Mouse (Mus musculus): Measurements from ENCODE around the gene Babam2.

The Babam2 gene

DNA sequence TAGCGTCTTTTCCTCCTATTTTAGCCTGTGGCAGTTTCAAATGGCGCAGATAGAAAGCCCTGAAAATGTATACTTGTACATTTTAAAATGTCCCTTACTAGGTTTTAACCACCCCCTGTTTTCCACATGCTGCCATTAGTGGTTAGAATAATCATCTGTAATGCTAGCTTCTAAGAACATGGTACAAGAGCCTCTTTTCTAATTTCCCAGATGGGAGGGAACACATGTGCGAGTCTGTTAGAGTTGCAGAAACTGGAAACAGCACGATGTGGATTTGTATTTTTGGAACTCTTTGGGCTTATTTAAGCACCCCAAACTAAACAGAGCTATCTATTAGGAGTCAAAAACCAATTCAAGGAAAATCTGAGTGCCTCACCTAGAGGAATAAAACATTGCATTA, 195.1 kb downstream of the Babam2 start:
- DNase-seq, result no peak

DNA sequence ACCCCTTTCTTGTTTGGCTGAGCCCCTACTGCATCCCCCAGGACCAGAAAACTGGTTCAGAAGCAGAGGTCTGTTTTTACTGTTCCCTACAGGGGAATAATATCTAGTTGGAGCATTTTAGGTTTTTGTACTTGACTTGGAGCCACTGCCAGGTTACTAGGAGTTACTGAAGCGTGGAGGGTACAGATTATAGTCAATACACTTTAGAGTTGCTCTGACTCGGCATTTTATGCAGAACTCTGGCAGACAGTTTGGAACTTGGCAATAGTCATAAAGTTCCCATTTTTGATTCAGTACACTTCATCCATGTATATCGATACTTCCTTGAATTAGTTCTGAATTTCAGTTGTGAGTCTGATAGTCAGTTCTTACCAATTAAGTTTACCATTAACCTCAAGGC, 202.4 kb downstream of the Babam2 start:
- no peak for DNase-seq

DNA sequence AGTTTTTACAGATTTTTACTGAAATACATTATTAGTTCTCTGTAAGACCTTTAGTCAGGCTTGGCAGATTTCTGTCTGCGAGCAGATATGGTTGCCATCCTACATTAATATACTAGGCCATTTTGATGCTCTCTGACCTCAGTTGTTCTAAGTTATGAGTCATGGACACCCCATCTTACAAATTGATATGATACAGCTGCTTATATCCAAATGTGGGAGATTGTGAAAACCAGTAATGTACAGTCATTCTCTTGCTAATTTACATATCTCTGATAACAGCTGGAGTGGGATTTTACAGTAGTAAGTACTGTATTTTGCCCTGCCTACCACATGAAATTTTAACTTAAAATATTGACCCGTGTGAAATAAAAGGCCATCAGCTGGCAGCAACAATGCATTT, 204.7 kb downstream of the Babam2 start:
- DNase-seq, result no peak

DNA sequence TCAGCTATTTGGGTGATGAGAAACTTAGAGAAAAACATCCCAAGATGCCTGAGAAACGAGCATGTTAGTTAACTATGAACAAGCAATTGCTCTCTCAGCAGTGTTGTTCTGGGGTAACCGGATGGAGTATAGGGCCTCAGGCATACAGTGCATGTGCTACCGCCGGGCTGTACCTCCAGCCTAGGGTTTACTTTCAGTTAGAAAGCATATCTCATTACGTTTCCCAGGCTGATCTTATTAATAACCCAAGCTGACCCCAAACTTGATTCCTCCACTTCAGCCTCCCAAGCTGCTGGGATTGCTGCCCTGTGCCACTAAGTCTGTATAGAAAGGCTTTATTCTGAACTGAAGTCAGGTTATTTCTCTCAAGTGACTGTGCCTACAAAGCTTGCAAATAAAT, 205.4 kb downstream of the Babam2 start:
- DNase-seq, result no peak

DNA sequence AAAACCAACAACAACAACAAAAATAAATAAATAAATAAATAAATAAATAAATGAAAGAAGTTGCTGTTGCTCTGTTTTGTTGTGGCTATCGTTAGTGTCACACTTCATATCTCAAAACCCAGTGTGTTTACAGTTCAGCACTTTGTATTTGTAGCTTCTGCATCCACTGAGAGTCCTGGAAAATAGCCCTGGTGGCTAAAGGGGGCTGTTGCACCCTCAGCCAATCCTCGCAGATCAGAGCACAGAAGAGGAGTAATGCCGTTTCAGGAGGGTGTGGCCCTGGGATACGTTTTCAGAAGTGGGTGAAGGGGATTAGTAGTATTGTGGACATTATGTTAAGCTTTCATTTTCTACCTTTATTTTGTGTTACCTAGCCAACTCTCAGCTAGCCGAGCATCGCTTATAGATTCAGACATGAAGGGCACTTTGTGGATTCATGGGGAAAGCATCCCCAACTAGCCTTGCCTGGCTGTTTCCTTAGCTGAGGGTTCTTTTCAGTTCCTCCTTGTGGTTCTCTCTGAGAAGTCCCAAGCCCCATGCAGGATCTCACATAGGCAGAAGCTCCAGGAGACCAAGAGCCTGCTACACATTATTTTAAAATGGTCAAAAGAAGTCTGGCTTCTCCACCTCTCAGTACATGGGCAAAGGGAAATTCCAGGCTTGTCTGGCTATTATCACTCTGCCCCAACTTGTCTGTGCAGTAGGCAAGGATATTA, 207.6 kb downstream of the Babam2 start:
- no peak for DNase-seq

DNA sequence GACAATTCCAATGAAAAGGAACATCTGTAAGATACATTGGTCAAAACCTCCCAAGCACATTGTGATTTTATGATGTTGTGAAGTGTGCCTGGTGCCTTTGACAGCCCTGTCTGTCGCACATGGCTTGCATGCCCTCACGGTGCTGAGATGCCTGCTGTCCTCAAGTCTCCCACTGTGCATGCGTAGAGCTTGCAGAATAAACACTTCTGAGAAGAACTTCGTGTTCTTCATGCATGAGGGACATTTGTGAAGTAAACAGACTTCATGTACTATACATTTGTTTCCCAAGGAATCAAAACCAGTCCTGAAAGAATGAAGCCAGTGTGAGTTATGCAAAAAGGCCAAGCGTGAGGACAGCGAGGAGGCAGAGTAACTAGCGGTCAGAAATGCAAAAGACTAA, 208.3 kb downstream of the Babam2 start:
- DNase-seq, result no peak

DNA sequence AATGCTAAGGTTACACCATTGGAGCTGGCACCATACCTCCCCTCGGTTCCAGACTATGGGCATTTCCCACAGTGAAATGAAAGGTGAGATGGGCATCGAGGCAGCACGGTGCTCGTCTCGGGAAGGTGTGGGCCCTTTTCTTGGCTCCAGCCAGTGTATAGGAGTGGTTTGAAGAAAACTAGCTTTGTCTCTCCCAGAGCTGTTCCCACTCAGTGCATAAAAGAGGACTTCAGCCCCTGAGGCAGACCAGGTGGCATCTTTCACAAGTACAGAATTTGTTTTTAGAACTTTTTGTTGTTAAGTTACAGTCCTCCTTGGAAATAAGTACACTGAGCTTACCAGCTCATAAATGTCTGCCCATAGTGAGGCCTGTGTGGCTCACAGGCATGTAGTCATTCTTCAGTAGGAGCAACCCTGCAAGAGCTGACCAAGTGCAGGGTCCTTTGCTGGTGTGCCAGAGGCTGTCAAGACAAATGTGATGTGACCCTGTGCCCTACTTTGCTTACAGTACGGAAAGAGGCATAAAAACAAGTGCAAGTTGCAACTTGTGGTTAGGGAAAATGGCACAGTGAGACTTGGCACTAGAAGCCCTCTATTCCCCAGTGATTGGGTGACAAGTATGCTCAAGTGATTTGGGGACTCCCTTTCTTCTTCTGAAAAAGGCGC, 208.9 kb downstream of the Babam2 start:
- no peak for DNase-seq

DNA sequence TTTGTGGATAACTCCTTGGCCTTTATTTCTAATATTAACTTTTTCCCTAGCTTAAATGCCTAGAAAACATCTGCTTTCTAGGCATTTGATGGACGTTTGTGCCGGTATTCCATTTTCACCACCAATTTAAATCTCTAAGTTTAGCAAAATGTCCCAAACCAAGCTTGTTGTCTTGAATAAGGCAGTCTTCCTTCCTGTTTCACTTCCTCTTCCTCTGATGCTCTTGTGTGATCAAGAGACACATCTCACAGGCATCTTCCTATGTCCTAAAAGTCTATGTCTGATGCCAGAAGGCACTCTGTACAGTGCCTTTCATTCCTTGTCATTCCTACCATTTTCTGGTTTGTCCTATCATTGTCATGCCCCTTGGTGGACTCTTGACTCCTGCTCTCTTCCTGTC, 210.5 kb downstream of the Babam2 start:
- no peak for DNase-seq

DNA sequence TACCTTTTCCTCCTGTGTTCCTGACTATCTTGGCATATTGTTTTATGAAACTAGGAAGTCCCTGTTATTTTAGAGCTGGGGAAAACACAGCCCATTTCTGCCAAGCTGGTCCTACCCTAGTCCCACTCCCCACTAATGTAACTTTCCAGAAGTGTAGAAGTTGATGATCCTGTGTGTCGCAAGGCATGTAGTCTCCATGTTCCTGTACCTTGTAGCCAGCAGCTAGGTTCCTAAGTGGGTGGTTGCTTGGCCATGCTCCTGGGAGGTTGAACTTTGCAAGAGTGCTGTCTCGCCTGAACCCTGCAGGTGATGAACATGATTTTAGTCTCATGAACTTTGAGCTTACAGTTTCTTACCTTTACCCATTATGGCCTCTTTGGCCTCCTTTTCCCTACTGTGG, 211.3 kb downstream of the Babam2 start:
- no peak for DNase-seq

DNA sequence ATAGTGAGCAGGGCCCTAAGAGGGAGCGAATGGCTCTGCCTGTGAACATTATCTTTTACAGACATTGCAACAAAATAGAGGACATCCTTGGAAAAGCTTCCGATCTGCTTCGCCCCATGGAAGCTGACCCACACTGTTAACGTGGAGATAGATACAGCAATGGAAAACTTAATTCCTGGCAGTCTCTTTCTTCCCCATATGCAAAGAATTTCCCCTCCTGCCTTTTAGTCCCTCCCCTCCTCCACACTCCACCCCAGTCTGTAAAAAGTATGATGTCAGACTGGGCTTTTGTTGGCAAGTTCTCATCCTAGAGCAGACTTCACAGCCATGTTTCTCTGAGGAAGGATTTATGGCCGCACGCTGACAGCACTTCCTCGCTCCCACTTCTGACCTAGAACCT, 218.8 kb downstream of the Babam2 start:
- DNase-seq, result no peak

DNA sequence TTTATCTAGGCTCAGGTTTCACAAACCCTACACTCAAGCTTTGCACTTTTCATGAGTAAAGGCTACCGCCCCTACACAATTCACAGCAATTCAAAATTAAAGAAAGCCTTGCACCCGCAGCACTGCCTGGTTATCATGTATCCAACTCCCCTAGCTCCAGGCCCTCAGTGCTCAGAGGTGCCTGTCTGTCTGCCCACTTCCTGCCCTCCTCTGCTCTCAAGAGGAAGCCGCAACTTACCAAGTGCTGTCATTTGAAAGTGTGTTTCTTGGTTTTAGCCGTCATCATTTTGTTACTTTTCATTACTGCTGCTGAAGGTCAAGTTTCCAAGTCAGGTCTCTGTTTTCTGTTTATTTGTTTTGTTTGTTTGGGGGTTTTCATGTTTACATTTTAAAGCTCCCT, 221.1 kb downstream of the Babam2 start:
- DNase-seq, result no peak

DNA sequence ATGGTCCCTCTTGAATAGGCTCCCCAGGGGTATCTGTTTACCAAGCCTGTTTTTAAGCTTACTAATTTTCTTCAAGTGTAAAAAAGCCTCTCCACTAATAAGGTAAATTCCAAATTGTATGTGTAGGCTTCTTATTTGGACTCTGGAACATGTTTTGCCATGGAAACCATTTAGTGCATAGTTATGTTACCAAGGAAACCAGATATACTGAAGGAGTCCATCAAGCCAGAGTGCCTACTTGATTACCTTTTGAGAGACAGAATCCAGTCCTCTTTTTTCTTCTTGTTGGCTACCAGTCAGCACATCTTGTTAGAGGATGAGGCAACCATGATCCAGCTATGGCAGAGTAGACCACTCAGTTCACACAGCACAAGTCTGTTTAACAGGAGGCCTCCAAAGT, 222.6 kb downstream of the Babam2 start:
- no peak for DNase-seq

DNA sequence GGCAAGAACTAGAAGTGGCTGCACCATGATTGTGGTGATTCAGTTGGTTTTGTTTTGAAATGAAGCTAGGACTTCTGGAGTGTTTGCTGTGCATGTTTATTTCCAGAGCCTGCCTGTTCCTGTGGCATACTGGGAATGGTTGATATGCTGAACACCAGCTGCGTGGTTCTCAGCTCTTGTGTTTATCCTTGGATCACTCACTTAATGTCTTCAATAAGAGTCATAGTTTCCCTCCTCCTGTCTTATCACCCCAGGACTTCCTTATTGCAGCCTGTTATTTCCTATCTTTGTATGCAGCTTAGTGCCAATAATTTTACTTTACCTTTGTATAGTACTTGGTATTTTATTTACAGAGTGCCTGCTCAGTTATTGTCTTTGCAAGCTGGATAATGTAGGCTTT, 223.4 kb downstream of the Babam2 start:
- no peak for DNase-seq

DNA sequence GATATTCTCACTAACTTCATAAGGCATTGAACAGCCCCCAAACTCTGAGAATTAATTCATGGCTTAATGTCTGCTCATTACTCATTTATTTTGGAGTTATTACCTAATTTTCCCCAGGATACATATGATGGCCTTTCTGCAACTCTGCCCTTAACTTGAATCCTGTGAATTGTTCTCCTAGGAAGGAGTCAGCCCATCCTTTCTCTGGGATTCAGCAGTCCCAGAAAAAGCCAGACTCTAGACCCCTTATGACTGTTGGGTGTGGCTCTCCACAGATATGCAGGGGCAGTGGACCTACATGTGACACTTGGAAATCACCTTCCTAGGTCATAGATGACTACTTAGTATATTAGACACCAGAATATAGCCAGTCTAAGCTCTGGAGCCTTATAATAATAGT, 226.6 kb downstream of the Babam2 start:
- no peak for DNase-seq

DNA sequence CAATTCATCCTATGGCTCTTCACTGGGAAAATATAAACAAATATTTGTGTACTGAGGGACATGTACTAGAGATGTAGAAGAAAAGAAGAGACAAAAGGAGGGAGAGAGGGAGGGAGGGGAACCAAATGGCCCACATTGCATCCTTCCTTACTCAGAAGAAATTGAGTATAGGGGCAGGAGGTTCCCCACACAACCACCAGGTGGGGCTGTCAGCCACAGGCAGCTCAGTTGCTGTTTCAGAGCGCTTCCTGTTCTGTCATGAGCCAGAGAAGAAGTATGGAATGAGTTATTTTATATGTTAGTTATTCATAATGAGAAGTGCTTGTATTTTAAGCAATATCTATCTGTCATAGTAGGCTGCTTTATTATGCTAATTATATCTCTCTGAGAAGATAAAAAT, 229.1 kb downstream of the Babam2 start:
- DNase-seq, result no peak

DNA sequence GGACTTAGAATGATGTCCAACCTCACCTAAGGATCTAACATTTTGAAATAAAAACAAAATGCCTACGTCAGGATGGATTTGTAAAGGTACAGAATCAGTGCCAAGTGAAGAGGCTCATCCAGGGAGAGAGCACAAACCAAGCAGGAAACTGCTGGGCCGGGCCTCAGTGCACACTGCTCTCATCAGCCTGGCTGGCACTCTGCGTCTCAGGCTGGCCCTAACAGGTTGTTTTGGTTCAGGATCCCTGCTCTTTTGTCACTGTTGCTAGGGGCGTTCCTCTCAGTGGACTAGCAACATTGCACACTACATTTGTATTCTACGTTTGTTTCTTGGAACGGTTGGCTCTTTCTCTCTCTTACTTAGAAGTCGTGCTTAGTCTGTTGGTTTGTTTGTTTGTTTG, 231.5 kb downstream of the Babam2 start:
- no peak for DNase-seq

DNA sequence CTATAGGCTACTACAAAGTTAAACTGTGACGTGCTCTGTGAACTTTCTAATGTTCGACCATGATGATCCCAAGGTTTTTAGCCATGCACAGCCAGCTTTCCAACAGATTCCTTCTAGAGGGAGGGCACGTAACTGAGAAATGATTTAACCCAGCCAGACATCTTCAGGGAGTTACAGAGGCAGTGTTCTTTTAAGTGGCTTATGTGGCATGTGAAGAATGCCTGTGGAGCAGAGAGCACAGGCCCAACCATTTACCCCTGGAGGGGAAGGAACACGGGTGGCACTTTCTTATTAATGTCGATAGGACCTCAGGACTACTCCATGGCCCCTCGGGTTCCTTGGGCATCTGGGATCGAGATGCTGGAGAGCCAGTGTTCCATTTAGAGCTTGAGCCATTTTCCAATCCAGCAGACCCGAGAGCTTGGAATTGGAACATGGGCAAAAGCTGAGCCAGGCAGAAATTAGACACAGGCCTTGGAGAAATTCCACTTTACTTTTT, 233.7 kb downstream of the Babam2 start:
- no peak for DNase-seq

DNA sequence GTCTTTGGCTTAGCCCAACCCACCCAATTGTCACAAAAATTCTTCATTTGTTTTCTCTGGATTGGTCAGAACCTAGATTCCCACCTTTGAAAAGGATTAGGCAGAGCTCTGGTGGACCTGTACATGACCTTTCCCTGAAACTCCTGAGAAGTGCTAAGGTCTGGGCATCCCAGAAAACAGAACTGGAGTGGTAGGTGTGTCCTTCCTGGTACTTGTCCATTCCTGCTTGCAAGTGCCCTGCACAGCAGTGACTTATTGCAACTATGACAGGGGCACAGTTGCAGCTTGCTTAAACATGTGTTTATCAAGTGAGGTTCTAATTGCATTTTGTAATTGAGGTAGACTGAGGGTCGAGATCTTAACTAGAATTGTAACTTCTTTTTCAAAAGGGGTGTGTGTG, 234.2 kb downstream of the Babam2 start:
- no peak for DNase-seq

DNA sequence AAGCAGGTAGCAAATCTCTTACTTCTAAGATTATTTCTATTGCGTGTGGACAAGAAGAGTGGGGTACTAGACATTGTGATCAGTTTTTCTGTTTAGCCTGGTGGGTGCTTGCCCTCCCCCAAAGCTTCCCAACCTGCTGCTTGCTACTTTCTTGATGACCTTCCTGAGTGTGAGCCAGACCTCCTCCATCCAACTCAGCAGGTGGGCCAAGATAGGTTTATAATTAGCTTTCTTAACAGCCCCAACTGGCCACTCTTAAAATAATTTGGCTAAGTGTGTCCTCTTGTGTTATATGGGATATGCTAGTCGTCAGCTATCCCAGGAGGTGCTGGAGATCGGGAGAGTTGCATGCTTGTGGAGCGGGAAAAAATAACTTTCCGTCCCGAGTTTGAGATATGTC, 235.8 kb downstream of the Babam2 start:
- peak; percentile 4 to 6 for DNase-seq

DNA sequence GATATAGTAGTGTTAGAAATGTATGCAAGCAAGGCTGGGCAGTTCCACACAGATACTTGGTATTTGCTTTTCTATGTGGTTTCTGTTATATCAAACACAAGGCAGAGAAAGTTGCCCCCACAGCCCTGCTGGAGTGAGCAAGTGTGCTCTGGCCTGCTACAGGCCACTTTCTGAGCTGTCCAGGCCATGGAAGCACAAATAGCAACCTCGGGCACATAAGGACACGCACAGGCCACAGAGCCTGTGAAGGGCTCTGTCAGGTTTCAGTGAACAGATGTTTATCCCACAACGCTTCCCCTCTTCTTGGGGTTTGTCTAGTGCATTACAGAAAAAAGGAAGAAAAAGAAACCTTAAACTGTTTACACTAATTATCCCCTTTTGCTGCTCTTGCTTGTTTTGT, 236.9 kb downstream of the Babam2 start:
- DNase-seq, result no peak

DNA sequence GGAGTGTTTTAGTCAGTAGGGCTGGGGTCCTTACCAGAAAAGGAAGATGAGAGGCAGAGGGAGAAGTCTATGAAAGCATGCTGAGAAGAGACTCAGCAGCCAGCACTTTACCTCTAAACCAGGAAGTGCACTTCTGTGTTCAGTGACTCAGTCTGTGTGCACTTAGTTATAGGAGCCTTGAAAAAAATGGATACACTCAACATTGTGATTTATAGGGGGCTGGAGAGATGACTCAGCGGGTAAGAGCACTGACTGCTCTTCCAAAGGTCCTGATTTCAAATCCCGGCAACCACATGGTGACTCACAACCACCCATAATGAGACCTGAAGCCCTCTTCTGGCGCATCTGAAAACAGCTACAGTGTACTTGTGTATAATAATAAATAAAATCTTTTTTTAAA, 238.5 kb downstream of the Babam2 start:
- no peak for DNase-seq

DNA sequence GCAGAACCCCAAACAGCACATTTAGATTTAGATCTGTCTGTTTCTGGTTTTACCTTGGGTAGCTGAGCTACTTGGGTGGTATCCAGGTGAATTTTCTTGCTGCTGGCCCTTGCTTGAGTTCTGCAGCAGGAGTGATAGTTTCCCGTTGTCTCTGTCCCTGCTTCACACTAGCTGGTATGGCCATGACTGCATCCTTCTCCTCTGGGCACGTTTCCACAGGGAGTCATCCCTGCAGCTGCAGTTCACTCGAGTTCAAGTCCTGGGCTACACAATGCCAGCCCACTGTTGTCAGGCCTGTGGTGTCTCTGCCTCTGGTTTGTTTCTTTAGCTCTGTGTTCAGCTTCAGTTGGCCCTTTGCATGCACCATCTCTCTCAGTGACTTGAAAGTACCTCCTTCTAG, 239.0 kb downstream of the Babam2 start:
- no peak for DNase-seq

DNA sequence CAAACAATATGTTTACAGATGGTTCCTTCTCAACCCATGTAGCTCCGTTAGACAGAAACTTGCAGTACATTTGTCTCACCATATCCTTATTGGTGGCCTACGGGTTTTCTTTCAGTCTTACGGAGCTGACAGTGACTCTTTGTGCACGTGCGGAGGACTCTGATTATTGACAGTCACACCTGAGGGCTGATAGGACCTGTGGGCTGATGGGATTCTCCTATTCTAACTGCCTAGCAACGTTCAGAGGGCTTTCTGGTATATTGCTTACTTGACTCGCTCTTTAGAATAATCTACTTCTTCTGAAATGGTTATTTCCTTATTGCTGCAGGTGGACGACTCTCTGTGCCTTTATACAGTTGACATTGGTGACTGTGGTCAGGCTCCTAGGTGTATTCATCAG, 243.4 kb downstream of the Babam2 start:
- no peak for DNase-seq

DNA sequence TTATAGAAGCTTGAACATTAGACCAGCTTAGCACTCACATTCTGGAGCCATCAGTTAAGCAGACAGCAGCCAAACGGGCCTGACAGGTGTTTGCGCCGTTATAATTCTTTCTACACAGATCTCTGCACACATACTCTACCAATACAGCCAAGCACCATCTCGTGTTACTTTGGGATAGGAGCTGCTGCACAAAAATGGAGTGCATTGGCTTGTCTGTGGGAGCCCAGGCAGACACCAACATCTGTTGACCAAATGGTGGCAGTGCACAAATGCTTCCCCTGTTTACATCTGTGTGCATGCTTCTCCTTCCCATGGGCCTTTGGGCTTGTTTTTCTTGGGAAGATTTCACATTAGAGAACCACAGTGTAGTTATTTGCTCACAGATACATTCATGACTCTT, 249.7 kb downstream of the Babam2 start:
- DNase-seq, result no peak

DNA sequence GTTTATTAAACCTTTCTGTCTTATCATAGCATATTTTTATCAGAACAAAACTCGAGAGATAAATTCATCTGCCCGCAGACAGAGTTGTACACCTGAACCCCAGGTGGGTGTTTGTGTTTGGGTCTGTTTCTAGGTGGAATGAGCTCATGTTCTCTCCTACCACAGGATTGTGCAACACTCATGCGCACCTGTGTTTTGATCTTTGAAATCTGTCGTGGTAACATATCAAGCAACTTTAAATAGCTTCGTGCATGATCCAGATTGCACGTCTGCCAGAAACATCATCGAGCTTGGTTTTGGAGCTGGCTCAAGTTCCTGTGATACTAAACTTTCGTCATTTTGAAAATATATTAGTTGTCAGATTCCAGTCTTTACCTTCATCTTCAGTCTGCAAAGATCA, 251.9 kb downstream of the Babam2 start:
- DNase-seq, result no peak

Measured in cerebellum, adult 18-20 months (tissue).